Mouse (Mus musculus) CH12.LX (cell line): ENCODE results near the gene Klhdc7a.

Experiments
- BHLHE40 ChIP-seq: IDR thresholded peaks from 2 replicates; pipeline ENCODE4 v1.6.1; 2011; ENCODE audit warnings: mild to moderate bottlenecking, low read depth, low read length, improper control_type of control experiment
- CTCF ChIP-seq, 2 experiments: IDR thresholded peaks in 1 of 2; conservative IDR thresholded peaks in 1 of 2; 2 replicates each; pipeline ENCODE4 v1.5.1; 2011 to 2012; ENCODE audit warnings: low read depth in 2 of 2, low read length in 2 of 2, improper control_type of control experiment in 1 of 2, inconsistent platforms in 1 of 2, mild to moderate bottlenecking in 1 of 2, moderate library complexity in 1 of 2
- ELF1 ChIP-seq: IDR thresholded peaks from 2 replicates; pipeline ENCODE4 v1.6.1; 2014; ENCODE audit warnings: low read depth, mild to moderate bottlenecking, inconsistent platforms, low read length, improper control_type of control experiment
- EP300 ChIP-seq: IDR thresholded peaks from 2 replicates; pipeline ENCODE4 v1.6.1; 2011; ENCODE audit warnings: low read length, improper control_type of control experiment
- JUND ChIP-seq: conservative IDR thresholded peaks from 2 replicates; pipeline ENCODE4 v1.6.1; 2011; ENCODE audit warnings: low read depth, low read length, improper control_type of control experiment
- POLR2A ChIP-seq: IDR thresholded peaks from 2 replicates; pipeline ENCODE4 v1.6.1; 2011; ENCODE audit warnings: low read depth, mild to moderate bottlenecking, improper control_type of control experiment, low read length
- POLR2AphosphoS2 ChIP-seq: IDR thresholded peaks from 2 replicates; pipeline ENCODE4 v1.6.1; 2011; ENCODE audit warnings: low read depth, low read length, improper control_type of control experiment
- ZC3H11A ChIP-seq: IDR thresholded peaks from 2 replicates; pipeline ENCODE4 v1.6.1; 2012; ENCODE audit warnings: low read depth, mild to moderate bottlenecking, inconsistent platforms, low read length, improper control_type of control experiment
- ZNF384 ChIP-seq: IDR thresholded peaks from 2 replicates; pipeline ENCODE4 v1.6.1; 2012; ENCODE audit warnings: low read depth, low read length, improper control_type of control experiment, inconsistent platforms

- TF ChIP-seq ELF1: no peak
- no peak for TF ChIP-seq CTCF (conservative IDR thresholded peaks at IDR 0.05 in 1 of 2, IDR thresholded peaks at IDR 0.05 in 1 of 2; ENCODE audit: low read depth in 2 of 2, low read length in 2 of 2)
- TF ChIP-seq POLR2A: no peak
- no peak for TF ChIP-seq ZNF384
- TF ChIP-seq ZC3H11A: no peak
- no peak for TF ChIP-seq BHLHE40
- TF ChIP-seq POLR2AphosphoS2: no peak
- no peak for TF ChIP-seq EP300
- no peak for TF ChIP-seq JUND
These were observed 7.6 kb downstream of the Klhdc7a start for GRCm38 (mm10) chr4:139960086-139960713.
